Mouse (Mus musculus) adrenal gland, adult 18-20 months (tissue): ENCODE results near the gene Bcar1. TPM values are rescaled to one million over a fixed set of nuclear protein-coding genes. Genes with fewer than 3 reads are reported as not detected.

Experiments used
- DNase-seq, 2 experiments: peaks; one replicate each; pipeline ENCODE4 v3.0.0; 2021 to 2022; ENCODE audit warnings: low spot score in 2 of 2
- total RNA-seq, 2 experiments: library from RNA; stranded (reverse); gene quantifications; 1 replicate in 1 of 2; 2 replicates in 1 of 2; pipeline ENCODE4 v1.2.3; 2021

Bcar1 gene
- total RNA-seq, 2 experiments from 2014 or later = 83.9 to 120 TPM

GRCm38 (mm10) chr8:111740994-111741393 lies 2.6 kb downstream of the Bcar1 start:
- peak in 1 of 2 experiments; percentile 10 for DNase-seq

DNA sequence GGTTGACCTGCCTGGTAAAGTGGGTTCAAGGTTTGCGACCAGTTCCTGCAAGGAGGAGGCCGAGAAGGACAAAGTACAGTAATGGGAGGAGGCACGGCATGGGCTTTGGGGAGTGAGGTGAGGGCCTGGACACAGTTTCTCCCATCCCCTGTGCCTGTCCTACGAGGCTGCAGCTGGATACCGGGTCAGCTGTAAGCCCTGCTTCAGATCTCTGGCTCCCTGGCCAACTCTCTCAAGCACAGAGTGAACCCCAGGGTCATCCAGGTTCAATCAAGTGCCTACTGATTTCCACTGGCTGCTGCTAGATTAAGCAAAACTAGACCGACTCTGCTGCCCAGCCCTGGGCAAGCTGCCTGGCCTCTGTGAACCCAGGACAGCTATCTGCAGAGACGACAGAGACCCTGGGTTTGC lies 3.3 kb downstream of the Bcar1 start:
- DNase-seq = peak; percentile 17 to 26

DNA sequence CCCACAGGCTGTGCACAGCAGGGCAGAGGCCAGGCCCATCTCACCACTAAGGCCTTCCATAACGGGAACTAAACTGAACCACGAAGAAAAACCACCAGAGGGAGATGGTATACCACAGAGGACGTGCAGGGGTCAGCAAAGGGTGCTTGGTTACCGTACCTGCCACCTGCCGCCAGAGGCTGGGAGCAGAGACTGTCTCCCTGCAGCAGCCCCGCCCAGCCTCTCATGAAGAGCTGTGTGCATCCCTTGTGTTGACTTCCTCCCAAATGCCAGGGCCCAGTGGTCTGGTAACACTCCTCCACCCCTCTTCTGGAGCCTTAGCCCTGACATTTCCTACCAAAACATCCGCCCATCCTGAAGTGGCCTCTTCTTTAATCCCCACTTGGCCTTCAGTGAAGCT lies 4.0 kb downstream of the Bcar1 start:
- peak; percentile 4 to 34 for DNase-seq

GRCm38 (mm10) chr8:111738867-111739266 lies 4.7 kb downstream of the Bcar1 start:
- no peak for DNase-seq

- DNase-seq = peak; percentile 11 to 25
These were observed 7.3 kb downstream of the Bcar1 start for GRCm38 (mm10) chr8:111736321-111736720.

GRCm38 (mm10) chr8:111735791-111736190 lies 7.8 kb downstream of the Bcar1 start:
- no peak for DNase-seq

- DNase-seq = peak in 1 of 2 experiments; percentile 39
These were observed 8.3 kb downstream of the Bcar1 start for GRCm38 (mm10) chr8:111735335-111735761.

- DNase-seq = peak in 1 of 2 experiments; percentile 26
These were observed 9.2 kb downstream of the Bcar1 start for GRCm38 (mm10) chr8:111734244-111734960.

DNA sequence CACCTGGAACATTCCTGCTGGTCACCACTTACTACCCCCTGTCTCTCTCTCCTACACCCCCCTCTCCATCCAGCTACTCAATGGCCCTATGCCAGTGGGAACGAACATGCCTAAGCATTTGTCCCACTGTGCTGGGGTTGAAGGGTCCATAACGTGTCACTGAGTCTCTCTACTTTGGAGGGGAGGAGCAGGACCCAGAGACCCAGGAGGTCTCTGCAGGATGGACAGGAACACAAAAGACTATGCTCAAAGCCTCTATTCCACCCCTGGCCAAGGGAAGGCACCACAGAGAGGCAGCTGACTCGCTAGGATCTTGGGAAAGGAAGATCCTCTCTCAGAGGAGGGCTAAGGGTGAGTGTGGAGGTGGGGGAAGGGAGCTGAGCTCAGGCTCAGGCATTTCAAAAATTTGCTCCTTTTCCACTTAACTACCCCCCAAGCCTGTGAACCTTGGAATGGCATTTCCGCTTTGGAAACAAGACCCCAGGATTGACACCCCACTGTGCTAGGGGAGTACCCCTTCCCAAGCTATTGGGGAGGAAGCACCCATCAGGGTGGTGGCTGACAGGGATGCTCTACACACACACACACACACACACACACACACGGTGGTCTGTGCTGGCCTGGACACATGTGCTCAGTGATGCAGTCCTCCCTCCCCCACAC lies 9.9 kb downstream of the Bcar1 start:
- DNase-seq = no peak

DNA sequence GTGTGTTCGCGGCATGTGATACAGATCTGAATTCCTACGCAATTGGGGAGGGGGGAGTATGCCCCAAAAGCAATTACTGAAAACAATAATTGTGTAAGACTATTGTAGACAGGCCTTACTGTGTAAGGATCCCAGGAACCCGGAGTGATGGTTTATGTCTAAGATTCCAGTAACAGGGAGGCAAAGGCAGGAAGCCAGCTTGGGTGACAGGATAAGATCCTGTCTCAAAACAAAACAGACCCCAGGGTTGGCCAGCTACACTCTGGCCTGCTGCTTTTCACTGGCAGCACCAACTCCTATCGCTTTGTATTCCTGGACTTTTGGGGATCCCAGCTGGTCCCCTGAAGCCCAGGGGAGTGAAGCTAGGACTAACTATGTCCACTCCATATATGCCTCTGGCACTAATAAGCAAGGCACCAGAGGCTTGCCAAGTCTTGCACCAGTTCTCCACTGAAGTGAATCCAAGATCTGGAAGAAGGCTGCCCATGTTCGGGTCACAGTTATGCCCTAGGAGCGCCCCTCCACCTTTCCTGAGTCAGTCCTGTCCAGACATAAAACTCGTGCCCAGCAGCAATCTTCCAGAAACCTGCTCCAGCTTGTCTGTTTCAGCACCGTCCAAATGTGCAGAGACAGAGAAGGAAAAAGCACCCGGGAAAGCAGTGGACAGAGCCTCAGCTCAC lies 11.1 kb downstream of the Bcar1 start:
- peak in 1 of 2 experiments; percentile 32 for DNase-seq

DNA sequence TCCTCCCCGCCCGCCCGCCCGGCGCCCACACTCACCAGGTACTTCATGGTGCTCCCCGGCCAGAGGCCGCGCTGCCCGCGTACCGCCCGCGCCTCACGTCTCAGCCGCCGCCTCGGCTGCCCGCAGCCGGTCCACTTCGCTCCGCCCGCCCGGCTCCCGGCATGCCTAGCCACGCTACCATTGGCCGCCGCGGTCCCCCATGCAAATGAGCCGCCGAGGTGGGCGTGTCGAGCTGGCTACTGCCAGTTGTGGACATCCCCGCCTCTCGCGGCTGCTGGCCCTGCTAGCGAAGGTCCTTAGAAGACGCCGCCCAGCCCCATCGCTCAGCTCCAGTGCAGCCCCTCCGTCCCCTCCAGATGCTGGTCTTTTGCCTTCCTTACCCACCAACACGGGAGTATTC lies 11.6 kb downstream of the Bcar1 start:
- peak; percentile 96 to 97 for DNase-seq

DNA sequence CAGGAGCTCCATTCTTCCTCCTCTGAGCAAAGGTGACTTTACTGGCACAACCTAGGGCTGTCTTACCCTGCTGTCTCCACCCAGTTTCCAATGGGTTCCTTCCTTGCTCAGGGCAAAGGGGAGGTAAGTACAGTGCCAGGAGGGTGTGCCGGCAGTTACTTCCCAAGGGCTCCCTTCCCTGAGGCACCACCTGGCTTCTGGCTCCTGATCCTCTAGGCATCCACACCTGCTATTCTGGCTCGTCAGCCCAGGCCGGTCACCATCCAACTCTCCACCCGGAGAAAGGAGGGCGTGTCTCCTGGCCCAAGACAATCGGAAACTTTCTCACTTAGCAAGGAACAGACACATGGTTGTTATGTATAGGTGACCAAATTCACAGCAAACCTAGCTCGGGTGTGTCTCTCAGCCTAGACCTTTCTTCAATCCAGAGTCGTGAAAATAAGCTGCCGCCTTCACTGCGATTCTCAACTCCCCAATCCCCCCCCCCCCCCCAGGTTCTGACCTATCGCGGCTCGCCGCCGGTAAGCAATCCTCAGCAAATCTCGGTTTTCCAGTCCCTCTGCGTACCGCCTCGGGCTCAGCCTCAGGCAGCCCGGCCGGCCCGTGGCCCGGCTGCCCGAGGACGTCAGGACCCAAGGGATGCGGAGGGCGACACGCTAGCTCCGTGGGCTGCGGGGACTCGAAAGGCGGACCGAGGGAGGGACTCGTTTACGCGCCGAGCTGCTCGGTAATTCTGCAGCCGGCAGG lies 12.2 kb downstream of the Bcar1 start:
- no peak for DNase-seq

GRCm38 (mm10) chr8:111729233-111730170 lies 14.1 kb downstream of the Bcar1 start:
- DNase-seq = no peak

GRCm38 (mm10) chr8:111728481-111728880 lies 15.1 kb downstream of the Bcar1 start:
- no peak for DNase-seq

DNA sequence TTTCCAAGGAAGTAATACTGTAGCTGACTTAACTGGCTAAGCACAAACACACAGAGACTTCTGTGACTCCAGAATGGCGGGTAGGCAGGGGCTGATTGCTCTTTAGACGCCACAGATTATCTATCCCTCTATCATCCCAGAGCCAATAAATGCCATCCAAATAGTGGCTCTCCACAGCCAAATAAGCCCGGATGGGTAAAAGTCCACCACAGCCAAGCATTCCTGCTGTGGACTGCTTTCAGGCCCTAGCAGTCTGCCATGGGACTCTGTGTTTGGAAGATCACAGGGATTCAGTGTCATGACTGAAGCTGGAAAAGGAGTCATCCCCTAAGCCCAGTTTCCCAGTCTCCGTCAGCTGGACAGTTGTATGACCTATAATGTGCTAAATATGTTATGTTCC lies 16.1 kb downstream of the Bcar1 start:
- DNase-seq = no peak

DNA sequence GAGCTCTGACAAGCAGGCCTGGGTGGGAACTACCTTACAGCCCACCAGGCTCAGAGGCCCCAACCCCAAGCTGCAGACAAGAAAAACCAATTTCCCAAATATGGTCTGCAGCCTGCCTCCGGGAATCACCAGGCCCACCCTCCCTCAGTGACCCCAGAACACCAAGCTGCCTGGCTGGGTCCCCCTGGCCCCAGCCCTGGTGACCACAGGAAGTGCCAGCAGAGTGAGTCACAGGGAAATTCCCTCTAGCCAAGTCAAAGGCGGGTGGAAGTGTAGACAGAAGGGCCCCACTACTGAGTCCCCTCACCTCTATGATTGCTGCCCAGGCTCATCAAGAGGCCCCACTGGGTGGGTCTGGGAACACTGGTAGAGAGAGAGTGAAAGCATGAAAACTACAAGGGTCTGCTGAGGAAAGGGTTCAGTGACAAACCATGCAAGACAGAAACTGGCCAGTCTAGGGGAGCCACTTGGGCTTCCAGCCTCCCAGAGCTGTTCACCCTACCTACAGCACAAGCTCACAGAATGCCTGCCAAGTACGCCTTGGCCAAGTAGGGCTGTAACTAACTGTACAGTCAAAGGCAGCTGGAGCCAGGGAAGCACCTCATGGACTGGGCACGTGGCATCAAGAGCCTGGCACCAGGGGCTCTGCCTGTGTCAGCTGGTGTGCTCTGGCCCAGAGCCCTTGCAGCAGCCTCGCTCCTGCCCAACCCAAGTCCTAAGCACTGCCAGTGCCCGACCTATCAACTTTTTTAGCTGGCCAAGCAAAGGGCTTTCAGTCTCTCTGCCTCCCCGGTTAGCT lies 17.3 kb downstream of the Bcar1 start:
- DNase-seq = peak in 1 of 2 experiments; percentile 58

DNA sequence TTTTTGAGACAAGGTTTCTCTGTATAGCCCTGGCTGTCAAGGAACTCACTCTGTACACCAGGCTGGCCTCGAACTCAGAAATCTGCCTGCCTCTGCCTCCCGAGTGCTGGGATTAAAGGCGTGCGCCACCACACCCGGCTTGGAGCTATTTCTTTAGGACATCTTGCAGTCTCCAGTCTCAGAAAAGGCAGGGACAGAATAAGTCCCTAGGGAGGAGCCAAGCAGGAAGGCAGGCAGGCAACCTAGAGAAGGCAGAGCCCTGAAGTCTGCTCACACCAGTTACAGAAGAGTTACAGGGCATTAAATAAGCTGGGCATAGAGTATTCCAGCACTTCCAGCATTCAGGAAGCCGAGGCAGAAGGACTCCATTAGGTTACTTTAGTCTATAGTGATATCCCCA lies 18.3 kb downstream of the Bcar1 start:
- DNase-seq = no peak

DNA sequence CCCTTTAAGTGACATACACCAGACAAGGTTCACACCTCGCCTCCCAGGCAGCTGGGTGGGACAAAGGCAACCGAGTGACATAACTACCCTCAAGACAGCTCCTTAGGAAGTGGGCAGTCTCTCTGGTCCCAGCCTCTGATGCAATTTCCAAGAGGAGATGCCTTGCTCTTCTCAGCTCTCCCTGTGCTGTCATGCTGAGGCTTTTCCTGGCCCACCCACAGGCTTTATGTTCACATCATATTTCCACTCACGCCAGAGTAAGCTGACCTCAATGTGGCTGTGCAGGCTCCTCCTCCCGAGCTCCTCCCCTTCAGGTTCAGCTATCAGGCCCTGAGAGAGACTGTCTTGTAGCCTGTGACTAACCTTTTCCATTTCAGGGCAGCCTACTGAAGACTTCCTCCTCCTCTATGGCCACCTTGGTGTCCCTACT lies 23.5 kb downstream of the Bcar1 start:
- peak in 1 of 2 experiments; percentile 20 for DNase-seq

DNA sequence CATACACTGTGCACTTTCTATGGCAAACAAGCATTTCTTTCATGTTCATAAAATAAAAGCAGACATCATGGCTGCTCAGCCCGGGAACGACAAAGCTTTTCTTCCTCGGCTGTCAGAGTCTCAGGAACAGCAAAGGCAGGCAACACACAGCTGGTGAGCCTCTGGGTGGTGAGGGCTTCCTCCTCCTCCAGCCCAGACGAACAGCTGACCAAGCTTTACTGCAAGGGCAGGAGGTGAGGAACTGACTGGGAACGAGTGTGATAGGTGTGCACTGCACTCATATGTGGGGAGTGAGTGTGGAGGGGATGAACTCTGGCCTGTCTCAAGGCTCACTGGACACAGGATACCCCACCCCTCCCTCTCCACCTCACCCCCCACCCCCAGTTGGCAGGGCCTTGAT lies 24.7 kb downstream of the Bcar1 start:
- DNase-seq = peak; percentile 5 to 16
